Mouse (Mus musculus) ovary, adult 18-20 months (tissue): Measurements from ENCODE around the gene Ccdc127.

ENCODE experiments used
- DNase-seq: peaks from one replicate; pipeline ENCODE4 v3.0.0; 2022; ENCODE audit warnings: low spot score, mixed read lengths

The Ccdc127 gene

GRCm38 (mm10) chr13:74390371-74390990 lies 40.4 kb downstream of the Ccdc127 start, which contains the start of gene Zfp72:
TSS of gene Zfp72 (minus strand) at chr13:74390836.
- peak; percentile 43 for DNase-seq

- no peak for DNase-seq
Measured at GRCm38 (mm10) chr13:74391156-74391555, 41.0 kb downstream of the Ccdc127 start.

- DNase-seq = no peak
Measured at GRCm38 (mm10) chr13:74399298-74399839, 49.3 kb downstream of the Ccdc127 start, which contains the start of gene Ftl1-ps1. TSS of gene Ftl1-ps1 (plus strand) at chr13:74399694.
